Mouse (Mus musculus) midbrain, postnatal 0 days (tissue): ENCODE measurements at regions not wholly inside any gene's neighbourhood (a gene's known extent, or its start where the extent isn't known, plus 50 kb on each side); places are given as distances from the start of the nearest gene placed in this dataset.
A peak's percentile ranks its signal among the peaks of the same experiment; 100 is the strongest.

Source experiments
- ATAC-seq: fragments of 200-750 bp; cut with Nextera tagmentation; 2 replicates; pipeline ENCODE4 v1.8.0; 2017; ENCODE audit warnings: moderate number of reproducible peaks, mild to moderate bottlenecking, moderate TSS enrichment, moderate library complexity; ENCODE audit not compliant: low FRiP score
- DNase-seq: peaks from one replicate; pipeline ENCODE4 v3.0.0-alpha.2; 2015; ENCODE audit warnings: low spot score
- H3K27ac ChIP-seq: fragments of 300-500 bp; sonication (generic); 2 replicates; pipeline ENCODE4 v1.5.1; 2014; ENCODE audit warnings: low read depth, mild to moderate bottlenecking, low read length, mixed read lengths
- H3K27me3 ChIP-seq: fragments of 300-500 bp; sonication (generic); 2 replicates; pipeline ENCODE4 v1.6.1; 2014; ENCODE audit warnings: low read length, control low read depth, mixed read lengths; ENCODE audit not compliant: insufficient read depth
- H3K36me3 ChIP-seq: fragments of 300-500 bp; sonication (generic); 2 replicates; pipeline ENCODE4 v1.6.1; 2014; ENCODE audit warnings: low read length, control low read depth, mixed read lengths; ENCODE audit not compliant: insufficient read depth
- H3K4me1 ChIP-seq: fragments of 300-500 bp; sonication (generic); 2 replicates; pipeline ENCODE4 v1.6.1; 2014; ENCODE audit warnings: mild to moderate bottlenecking, control low read depth, antibody characterized with exemption, low read length, mixed read lengths; ENCODE audit not compliant: insufficient read depth
- H3K4me2 ChIP-seq: fragments of 300-500 bp; sonication (generic); 2 replicates; pipeline ENCODE4 v1.6.1; 2014; ENCODE audit warnings: low read depth, mild to moderate bottlenecking, low read length, mixed read lengths; ENCODE audit not compliant: poor library complexity, severe bottlenecking
- H3K4me3 ChIP-seq: fragments of 300-500 bp; sonication (generic); 2 replicates; pipeline ENCODE4 v1.5.1; 2014; ENCODE audit warnings: low read depth, mild to moderate bottlenecking, low read length, moderate library complexity
- H3K9ac ChIP-seq: fragments of 300-500 bp; sonication (generic); replicated peaks from 2 replicates; pipeline ENCODE4 v1.6.1; 2014; ENCODE audit warnings: mild to moderate bottlenecking, low read length, moderate library complexity, mixed read lengths; ENCODE audit not compliant: poor library complexity, severe bottlenecking
- H3K9me3 ChIP-seq: fragments of 300-500 bp; sonication (generic); 2 replicates; pipeline ENCODE4 v1.6.1; 2016; ENCODE audit warnings: low read length, control low read depth
- CTCF ChIP-seq: IDR thresholded peaks from 2 replicates; pipeline ENCODE4 v1.5.1; 2016; ENCODE audit warnings: antibody characterized with exemption, mild to moderate bottlenecking
- WGBS: fragments of 180-500 bp; shearing (Covaris S2); extraction: QIAGEN DNeasy Blood & Tissue Kit; methylation state at CpG from one replicate; pipeline ENCODE4 v1.1.7; 2014; 5-methylcytosine and 5-hydroxymethylcytosine counted together

DNA sequence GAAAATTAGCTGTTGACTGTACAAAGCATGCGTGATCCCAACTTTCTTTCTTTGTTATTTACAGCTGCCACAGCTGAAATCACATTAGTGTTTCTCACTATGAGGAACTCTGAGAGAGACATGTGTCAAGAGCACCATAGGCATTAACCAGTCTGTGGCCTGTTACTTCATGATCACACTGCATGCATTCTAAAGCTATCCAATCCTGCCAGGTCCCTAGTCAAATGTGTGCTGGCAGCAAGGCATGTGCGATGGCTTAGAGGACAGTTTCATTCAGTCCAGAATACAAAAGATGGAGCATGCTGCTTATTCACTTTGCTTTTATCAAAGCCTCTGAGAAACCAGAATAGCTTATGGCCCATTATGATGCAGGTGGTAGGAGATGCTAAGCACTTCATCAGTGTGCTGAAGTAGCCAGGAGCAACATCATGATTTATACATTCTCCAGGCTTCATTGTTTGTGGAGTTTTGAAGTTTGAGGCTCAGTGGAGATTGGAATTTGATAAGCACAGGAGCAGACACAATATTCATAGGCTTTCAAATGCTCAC lies 882.9 kb upstream of the Lrrn3 start:
- WGBS: 41% methylated on average over 2 of the region's 2 CpGs
- no peak overlapping the region for H3K27ac ChIP-seq
- no peaks in the 10 kb centered on the region for H3K27me3 ChIP-seq
- no peak overlapping the region for H3K9ac ChIP-seq
- no peaks in the 10 kb centered on the region for H3K36me3 ChIP-seq
- ATAC-seq: no peak
- no peak for DNase-seq
- H3K9me3 ChIP-seq: no peaks in the 10 kb centered on the region
- no peak overlapping the region for H3K4me3 ChIP-seq
- TF ChIP-seq CTCF: no peak
- H3K4me2 ChIP-seq: no peak overlapping the region
- no peaks in the 10 kb centered on the region for H3K4me1 ChIP-seq

DNA sequence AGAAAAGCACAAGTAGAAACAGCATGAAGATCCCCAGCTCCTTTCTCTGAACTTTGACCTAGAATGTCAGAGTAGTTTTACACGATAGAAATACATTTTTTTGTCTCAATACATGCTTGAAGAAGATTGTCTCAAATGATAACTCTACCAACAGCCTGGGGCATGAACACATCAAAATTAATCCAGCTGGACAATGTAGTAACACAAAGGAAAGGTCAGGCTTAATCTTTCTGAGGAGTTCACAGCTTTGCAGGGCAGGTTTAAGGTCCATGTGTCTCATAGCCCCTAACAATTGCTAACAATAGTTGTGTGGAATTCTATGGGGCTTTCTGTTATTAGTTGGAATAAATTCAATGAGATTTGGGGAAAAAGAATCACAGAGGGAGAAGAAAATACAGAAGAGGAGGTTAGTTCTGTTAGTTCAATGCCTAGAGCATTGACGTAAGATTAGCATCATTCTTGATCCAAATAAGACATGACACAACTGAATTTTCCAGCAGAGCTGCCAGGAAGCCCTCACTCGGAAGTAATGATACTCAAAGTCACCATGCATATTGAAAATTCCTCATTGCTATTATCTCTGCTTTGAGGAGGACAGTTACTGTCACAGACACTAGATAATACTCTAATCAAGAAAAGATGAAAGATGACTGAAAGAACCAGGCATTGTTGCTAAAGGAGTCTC lies 852.9 kb upstream of the Lrrn3 start:
- no peak for ATAC-seq
- Histone ChIP-seq H3K27ac (no peak overlapping the region), H3K27me3 (no peaks in the 10 kb centered on the region), H3K4me2 (no peak overlapping the region), H3K9ac (no peak overlapping the region), H3K4me3 (no peak overlapping the region), H3K36me3 (no peaks in the 10 kb centered on the region), H3K9me3 (no peaks in the 10 kb centered on the region), H3K4me1 (no peaks in the 10 kb centered on the region)
- no peak for TF ChIP-seq CTCF
- WGBS: 49% methylated on average over 3 of the region's 3 CpGs
- DNase-seq: peak; percentile 51

DNA sequence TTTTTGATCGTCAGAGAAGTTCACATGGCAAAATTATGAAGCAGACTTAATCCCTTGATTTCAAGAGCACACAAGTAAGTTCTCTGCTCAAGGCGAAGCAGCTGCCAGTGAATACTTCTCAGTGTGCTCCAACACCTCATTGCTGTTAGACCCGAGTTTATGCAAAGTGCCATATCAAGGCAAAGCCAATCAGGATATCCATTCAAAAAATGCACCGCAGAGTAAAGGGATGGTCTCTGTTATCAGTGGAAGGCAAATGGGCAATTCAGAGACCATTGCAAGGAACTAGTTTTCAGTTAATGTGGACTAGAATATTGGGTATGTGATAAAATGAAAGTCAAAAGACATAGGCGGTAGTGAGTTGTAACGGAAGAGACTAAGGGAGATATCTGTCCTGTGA lies 820.2 kb upstream of the Lrrn3 start:
- H3K36me3 ChIP-seq: no peaks in the 10 kb centered on the region
- H3K4me3 ChIP-seq: no peak overlapping the region
- H3K27me3 ChIP-seq: no peaks in the 10 kb centered on the region
- no peaks in the 10 kb centered on the region for H3K9me3 ChIP-seq
- DNase-seq: no peak
- H3K4me1 ChIP-seq: no peaks in the 10 kb centered on the region
- no peak overlapping the region for H3K4me2 ChIP-seq
- H3K9ac ChIP-seq: no peak overlapping the region
- WGBS: 80% methylated on average over 6 of the region's 6 CpGs
- ATAC-seq: no peak
- no peak for TF ChIP-seq CTCF
- H3K27ac ChIP-seq: no peak overlapping the region

DNA sequence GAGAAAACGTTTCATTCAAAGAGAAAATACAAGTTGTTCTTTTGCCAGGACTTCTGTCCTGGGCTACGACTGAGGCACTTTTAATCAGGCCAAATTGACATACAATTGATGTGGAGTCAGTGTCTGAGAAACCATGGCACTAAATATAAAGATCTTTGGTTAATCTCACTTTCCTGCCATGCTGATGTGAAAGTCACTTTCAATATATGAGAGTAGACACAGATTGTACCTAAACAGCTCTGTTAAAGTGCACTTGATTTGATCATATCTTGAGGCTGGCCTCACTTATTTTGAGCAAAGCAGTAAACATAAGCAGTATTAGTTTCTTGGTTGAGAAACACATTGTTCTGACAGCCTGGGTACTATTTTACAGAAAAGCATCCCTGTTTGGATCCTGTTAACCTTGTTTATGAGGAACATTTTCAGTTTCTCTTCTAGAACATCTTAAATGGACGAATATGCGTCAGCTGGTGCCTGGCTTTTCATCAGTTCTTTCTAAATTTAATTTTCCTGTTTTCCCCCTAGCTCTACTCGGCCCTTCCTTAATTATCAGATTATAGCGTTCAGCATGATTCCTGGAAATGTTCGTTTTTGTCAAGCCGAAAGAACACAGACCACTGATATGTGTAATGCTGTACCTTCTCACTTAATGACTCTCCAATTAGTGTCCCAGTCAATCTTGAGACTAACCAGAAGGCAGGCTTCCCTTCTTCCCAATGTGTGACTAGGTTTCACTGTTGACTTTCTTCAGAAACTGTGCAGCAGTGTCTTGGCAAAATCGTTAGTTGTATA lies 791.2 kb upstream of the Lrrn3 start:
- ATAC-seq (no peak), DNase-seq (no peak)
- Histone ChIP-seq H3K4me3 (no peak overlapping the region), H3K27me3 (no peaks in the 10 kb centered on the region), H3K9ac (no peak overlapping the region), H3K27ac (no peak overlapping the region), H3K4me1 (no peaks in the 10 kb centered on the region), H3K9me3 (no peaks in the 10 kb centered on the region), H3K4me2 (no peak overlapping the region), H3K36me3 (no peaks in the 10 kb centered on the region)
- 79% methylated on average over 9 of the region's 9 CpGs for WGBS
- TF ChIP-seq CTCF: no peak

DNA sequence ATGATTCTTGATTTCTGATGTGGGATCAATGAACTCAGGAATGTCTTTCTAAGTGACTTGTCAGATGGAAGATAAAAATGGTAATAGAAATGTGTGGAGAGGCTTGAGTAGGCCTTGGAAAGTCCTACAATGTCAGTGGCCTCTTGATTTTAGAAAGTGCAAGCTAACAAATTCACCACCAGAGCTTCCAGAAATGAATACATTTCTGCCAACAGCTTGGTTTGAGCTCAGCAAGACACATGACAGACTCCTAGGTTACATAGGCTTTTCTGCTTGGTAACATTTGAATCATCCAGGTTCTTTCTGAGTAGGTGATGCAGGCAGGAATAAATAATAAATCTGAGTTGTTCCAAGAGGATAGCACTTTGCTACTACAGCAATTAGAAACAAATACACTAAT lies 764.2 kb upstream of the Lrrn3 start:
- Histone ChIP-seq H3K4me1 (no peaks in the 10 kb centered on the region), H3K27ac (no peak overlapping the region), H3K27me3 (no peaks in the 10 kb centered on the region), H3K36me3 (no peaks in the 10 kb centered on the region), H3K4me3 (no peak overlapping the region), H3K9ac (no peak overlapping the region), H3K9me3 (no peaks in the 10 kb centered on the region), H3K4me2 (no peak overlapping the region)
- ATAC-seq: no peak
- no peak for TF ChIP-seq CTCF
- no peak for DNase-seq

DNA sequence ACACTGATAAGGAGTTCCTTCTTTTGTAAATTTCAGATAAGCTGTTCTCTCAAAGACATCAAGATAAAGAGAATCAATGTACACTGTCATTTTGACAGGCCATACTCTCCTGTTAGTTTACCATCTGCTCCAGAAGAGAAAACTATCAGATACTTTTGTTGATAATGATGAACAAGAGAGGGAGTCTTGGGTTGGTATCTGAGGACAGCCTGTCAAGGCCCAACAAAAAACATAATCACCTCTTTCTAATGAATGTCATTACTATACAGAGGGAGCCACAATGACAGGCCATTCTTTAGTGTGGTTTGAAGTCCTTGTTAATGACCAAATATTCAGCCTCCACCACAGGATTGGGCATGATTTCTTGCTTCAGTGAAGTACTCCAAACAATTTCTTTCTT lies 743.0 kb upstream of the Lrrn3 start:
- TF ChIP-seq CTCF: no peak
- no peaks in the 10 kb centered on the region for H3K27me3 ChIP-seq
- ATAC-seq: no peak
- H3K4me3 ChIP-seq: no peak overlapping the region
- no peaks in the 10 kb centered on the region for H3K9me3 ChIP-seq
- no peak overlapping the region for H3K27ac ChIP-seq
- H3K4me1 ChIP-seq: no peaks in the 10 kb centered on the region
- H3K4me2 ChIP-seq: no peak overlapping the region
- no peak for DNase-seq
- H3K9ac ChIP-seq: no peak overlapping the region
- H3K36me3 ChIP-seq: no peaks in the 10 kb centered on the region
